Mouse (Mus musculus): Measurements from ENCODE around the gene H2afz.

- no peak for TF ChIP-seq CTCF (IDR thresholded peaks at IDR 0.05; ENCODE audit: control insufficient read depth, insufficient read depth, insufficient read length)
- no peak for TF ChIP-seq USF1 (IDR thresholded peaks at IDR 0.05; ENCODE audit: low read depth)
- no peak for TF ChIP-seq MYOD1 (IDR thresholded peaks at IDR 0.05; ENCODE audit: control insufficient read depth, insufficient read length, low read depth)
These were observed 2.8 kb downstream of the H2afz start for GRCm38 (mm10) chr3:137867133-137867436.

Measured in C2C12 (cell line).